In the genomic region with DNA sequence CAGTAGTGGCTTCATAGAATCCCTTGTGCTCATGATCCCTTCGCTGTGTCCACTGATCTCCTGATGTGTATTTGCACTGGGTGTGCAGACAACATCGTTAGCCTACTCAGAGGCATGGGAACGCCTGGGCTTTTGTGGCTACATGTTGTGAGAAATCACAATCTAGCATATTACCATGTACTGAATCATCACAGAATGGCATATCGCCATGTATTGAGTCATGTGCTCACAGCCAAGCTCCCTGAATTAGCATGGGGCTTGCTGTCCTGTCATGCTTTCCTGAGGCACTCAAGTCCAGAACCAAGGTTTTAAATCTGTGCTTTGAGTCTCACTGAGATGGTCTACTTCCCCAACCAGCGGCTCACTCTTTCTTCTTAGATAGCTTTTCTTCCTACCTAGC, we compare ENCODE assay signal across 29 mouse cellular contexts. TPM values are rescaled to one million over a fixed set of nuclear protein-coding genes. Genes with fewer than 3 reads are reported as not detected.
DNase-seq lines count a peak whose midpoint lies in the region; ATAC-seq and TF ChIP-seq lines count a peak whose summit lies in the region.
"Had no signal": no experiment of that assay in that cellular context is flagged by ENCODE, and none has a peak within 500 bp of the region (broad histone marks: within the 10 kb centered on the region; RNA-seq: fewer than 3 reads in every experiment).

No protein-coding gene starts in this region.

- no peaks in the 10 kb centered on the region for H3K27me3 ChIP-seq in forebrain, embryonic 14.5 days (replicated peaks; ENCODE audit: control insufficient read depth, insufficient read depth, low read length)
- H3K27me3 ChIP-seq in forebrain, embryonic 16.5 days (replicated peaks; ENCODE audit: control insufficient read depth, insufficient read depth, low read length) = no peaks in the 10 kb centered on the region
- H3K27me3 ChIP-seq in C2C12 (ENCODE audit: control insufficient read depth, insufficient read depth, insufficient read length) = peaks cover 4% of the 10 kb centered on the region
- no peaks in the 10 kb centered on the region for H3K27me3 ChIP-seq in myocyte (ENCODE audit: control insufficient read depth, insufficient read depth, insufficient read length)
- no peaks in the 10 kb centered on the region for H3K27me3 ChIP-seq in heart, adult 2 months (ENCODE audit: control insufficient read depth, insufficient read depth, low read length)
- H3K27me3 ChIP-seq: embryonic facial prominence, embryonic 13.5 days; heart, embryonic 15.5 days; limb, embryonic 15.5 days; midbrain, embryonic 13.5 days had no signal

- ATAC-seq in forebrain, embryonic 14.5 days = no peak
- no peak for ATAC-seq in forebrain, embryonic 16.5 days
- ATAC-seq: forebrain, postnatal 0 days; midbrain, embryonic 13.5 days had no signal

- H3K9me3 ChIP-seq in forebrain, embryonic 14.5 days (replicated peaks; ENCODE audit: control insufficient read depth, low read length) = no peaks in the 10 kb centered on the region
- no peaks in the 10 kb centered on the region for H3K9me3 ChIP-seq in forebrain, embryonic 16.5 days (ENCODE audit: control insufficient read depth, low read length)
- H3K9me3 ChIP-seq: embryonic facial prominence, embryonic 13.5 days; heart, embryonic 15.5 days; limb, embryonic 15.5 days; megakaryocyte, embryonic 14.5 days; midbrain, embryonic 13.5 days had no signal

- no peak for TF ChIP-seq EP300 in heart, adult 2 months (IDR thresholded peaks at IDR 0.05; ENCODE audit: insufficient read depth, low read depth, low read length)

- no peak overlapping the region for H3K4me3 ChIP-seq in forebrain, embryonic 14.5 days (ENCODE audit: low read depth, low read length)
- no peak overlapping the region for H3K4me3 ChIP-seq in forebrain, embryonic 16.5 days (replicated peaks; ENCODE audit: low read length)
- no peak overlapping the region for H3K4me3 ChIP-seq in C2C12 (ENCODE audit: insufficient read depth, poor library complexity, severe bottlenecking)
- no peak overlapping the region for H3K4me3 ChIP-seq in myocyte
- no peak overlapping the region for H3K4me3 ChIP-seq in heart, adult 2 months
- H3K4me3 ChIP-seq: embryonic facial prominence, embryonic 13.5 days; erythroblast, embryonic 14.5 days; heart, embryonic 15.5 days; limb, embryonic 15.5 days; megakaryocyte, embryonic 14.5 days; midbrain, embryonic 13.5 days had no signal

- no peak for TF ChIP-seq CTCF in C2C12 (IDR thresholded peaks at IDR 0.05; ENCODE audit: control insufficient read depth, insufficient read depth, insufficient read length)
- no peak for TF ChIP-seq CTCF in heart, adult 2 months (IDR thresholded peaks at IDR 0.05)

- H3K9ac ChIP-seq in forebrain, embryonic 14.5 days (ENCODE audit: low read length) = no peak overlapping the region
- no peak overlapping the region for H3K9ac ChIP-seq in forebrain, embryonic 16.5 days (replicated peaks; ENCODE audit: low read depth, low read length)
- no peak overlapping the region for H3K9ac ChIP-seq in heart, adult 2 months (ENCODE audit: low read depth, low read length)
- H3K9ac ChIP-seq: embryonic facial prominence, embryonic 13.5 days; forebrain, postnatal 0 days; heart, embryonic 15.5 days; hindbrain, embryonic 14.5 days; limb, embryonic 15.5 days; liver, embryonic 14.5 days; lung, embryonic 14.5 days; midbrain, embryonic 13.5 days had no signal

- WGBS in forebrain, embryonic 14.5 days = 76% methylated on average over 5 of the region's 5 CpGs
- 78% methylated on average over 5 of the region's 5 CpGs for WGBS in forebrain, embryonic 16.5 days
- WGBS in heart, adult 2 months = 83% methylated on average over 5 of the region's 5 CpGs

- H3K4me2 ChIP-seq in forebrain, embryonic 14.5 days (ENCODE audit: low read length) = no peak overlapping the region
- H3K4me2 ChIP-seq in forebrain, embryonic 16.5 days (ENCODE audit: low read length) = no peak overlapping the region
- H3K4me2 ChIP-seq in myocyte (ENCODE audit: low read depth) = no peak overlapping the region
- H3K4me2 ChIP-seq: embryonic facial prominence, embryonic 13.5 days; heart, embryonic 15.5 days; hindbrain, embryonic 14.5 days; limb, embryonic 15.5 days; lung, embryonic 14.5 days; midbrain, embryonic 13.5 days had no signal

- H3K79me3 ChIP-seq in C2C12 (ENCODE audit: low read depth) = no peaks in the 10 kb centered on the region

- no peak overlapping the region for H3K27ac ChIP-seq in forebrain, embryonic 14.5 days (ENCODE audit: low read depth, low read length)
- H3K27ac ChIP-seq in forebrain, embryonic 16.5 days (ENCODE audit: low read length) = no peak overlapping the region
- H3K27ac ChIP-seq in heart, adult 2 months = no peak overlapping the region
- H3K27ac ChIP-seq: embryonic facial prominence, embryonic 13.5 days; heart, embryonic 15.5 days; hindbrain, embryonic 14.5 days; limb, embryonic 15.5 days; liver, embryonic 14.5 days; midbrain, embryonic 13.5 days had no signal

- peak; percentile 14 for DNase-seq in forebrain, embryonic 14.5 days (ENCODE audit: low spot score)
- peak; percentile 20 for DNase-seq in adipocyte (ENCODE audit: low spot score)
- DNase-seq in urinary bladder, adult 18-20 months (ENCODE audit: low spot score in 2 of 2) = no peak
- DNase-seq in heart, adult 2 months = no peak
- DNase-seq: cerebellum, adult 2 months; cerebellum, postnatal 25 days; embryo, embryonic 11 days; forebrain, postnatal 0 days; gastrocnemius, postnatal 36 days; heart, postnatal 36 days; kidney, adult 8-10 months; kidney, postnatal 10 days; left cerebral cortex, postnatal 4 days; lung, embryonic 14.5 days; lung, postnatal 36 days; right cerebral cortex, postnatal 25 days; spleen, adult 18-20 months had no signal

- intact Hi-C loops in heart, adult 2 months (cut with DNase I) = no loop called here

- H3K79me2 ChIP-seq in C2C12 (ENCODE audit: control insufficient read depth, insufficient read depth) (no peaks in the 10 kb centered on the region), myocyte (ENCODE audit: control insufficient read depth, insufficient read depth) (no peaks in the 10 kb centered on the region)
- H3K79me2 ChIP-seq in heart, adult 2 months (replicated peaks; ENCODE audit: control insufficient read depth, insufficient read depth, low read length) = no peaks in the 10 kb centered on the region

- TF ChIP-seq POLR2A in myocyte (IDR thresholded peaks at IDR 0.05; ENCODE audit: insufficient read length, low read depth) = no peak
- no peak for TF ChIP-seq POLR2A in heart, adult 2 months (IDR thresholded peaks at IDR 0.05; ENCODE audit: insufficient read depth, low read depth, low read length)

- no peaks in the 10 kb centered on the region for H3K36me3 ChIP-seq in forebrain, embryonic 14.5 days (ENCODE audit: control insufficient read depth, insufficient read depth, low read length)
- no peaks in the 10 kb centered on the region for H3K36me3 ChIP-seq in forebrain, embryonic 16.5 days (ENCODE audit: control insufficient read depth, insufficient read depth)
- H3K36me3 ChIP-seq in C2C12 (ENCODE audit: control insufficient read depth, insufficient read depth) (no peaks in the 10 kb centered on the region), myocyte (ENCODE audit: control insufficient read depth, insufficient read depth) (no peaks in the 10 kb centered on the region)
- H3K36me3 ChIP-seq in heart, adult 2 months (ENCODE audit: control insufficient read depth, insufficient read depth, low read length) = no peaks in the 10 kb centered on the region
- H3K36me3 ChIP-seq: embryonic facial prominence, embryonic 13.5 days; heart, embryonic 15.5 days; limb, embryonic 15.5 days; midbrain, embryonic 13.5 days had no signal

- H3K4me1 ChIP-seq in forebrain, embryonic 14.5 days (ENCODE audit: control insufficient read depth, insufficient read depth, low read length) = peaks cover 8% of the 10 kb centered on the region; the same call in 1 of the 2 replicates
- H3K4me1 ChIP-seq in forebrain, embryonic 16.5 days (replicated peaks; ENCODE audit: control insufficient read depth, insufficient read depth, low read length) = no peaks in the 10 kb centered on the region
- no peaks in the 10 kb centered on the region for H3K4me1 ChIP-seq in heart, adult 2 months (ENCODE audit: control insufficient read depth, insufficient read depth, low read length)
- H3K4me1 ChIP-seq: embryonic facial prominence, embryonic 13.5 days; heart, embryonic 15.5 days; limb, embryonic 15.5 days had no signal

- no peak overlapping the region for H3ac ChIP-seq in C2C12 (ENCODE audit: control insufficient read depth, insufficient read length, low read depth)
- no peak overlapping the region for H3ac ChIP-seq in myocyte (ENCODE audit: control insufficient read depth, insufficient read length)

TF ChIP-seq in C2C12, 6 proteins besides CTCF, POLR2A, EP300 and RAD21:
- TF ChIP-seq USF1 (IDR thresholded peaks at IDR 0.05; ENCODE audit: low read depth) (peak; percentile 57), CEBPB (IDR thresholded peaks at IDR 0.05; ENCODE audit: low read depth) (no peak), MAX (IDR thresholded peaks at IDR 0.05) (peak; percentile 35)

TF ChIP-seq in myocyte, 11 proteins besides CTCF, POLR2A, EP300 and RAD21:
- TF ChIP-seq USF1 (IDR thresholded peaks at IDR 0.05; ENCODE audit: low read depth) = peak; percentile 28
- TF ChIP-seq TCF12 (IDR thresholded peaks at IDR 0.05; ENCODE audit: insufficient read depth, poor library complexity, severe bottlenecking) = no peak
- no peak for TF ChIP-seq MYOG (IDR thresholded peaks at IDR 0.05; ENCODE audit: control insufficient read depth in 1 of 3, insufficient read depth in 1 of 3, insufficient read length in 2 of 3, low read depth in 2 of 3)
- TF ChIP-seq MAX (IDR thresholded peaks at IDR 0.05; ENCODE audit: low read depth) = no peak
- no peak for TF ChIP-seq CEBPB (IDR thresholded peaks at IDR 0.05; ENCODE audit: insufficient read depth, poor library complexity, severe bottlenecking)

RNA-seq across cellular contexts. Expression of a gene that starts 54.2 kb away (rescaled TPM):
- polyA plus RNA-seq in forebrain, embryonic 14.5 days (2014; fragmentation: Nextera tagmentation; extraction: Ambion mirVana) = 1.0 and 1.1 TPM in 2 replicates
- polyA plus RNA-seq in forebrain, embryonic 16.5 days (2015; fragmentation: Nextera tagmentation; extraction: Ambion mirVana) = 0.73 and 1.1 TPM in 2 replicates
- polyA plus RNA-seq in C2C12 (2012; fragmentation: generic; extraction: Trizol) (0.32 TPM), myocyte (2012; fragmentation: generic; extraction: Trizol) (0.11 TPM)
- total RNA-seq in heart, adult 2 months (2021) = under 1 TPM; 0.09 to 0.10 TPM
- 0.18 TPM in 1 of 2 replicates, not detected in the other for polyA plus RNA-seq in heart, adult 2 months (2012; rRNA removed)
- total RNA-seq: monocyte, adult 5-6 weeks had no signal
- polyA plus RNA-seq: erythroblast, embryonic 14.5 days had no signal

Comparison
In these comparisons a context has a peak if more than half of its experiments do, and no peak if none do; other contexts are left out.
1. DNase-seq: peak in forebrain, embryonic 14.5 days (single experiment) and adipocyte (single experiment); none in urinary bladder, adult 18-20 months (0 of 2) and heart, adult 2 months (0 of 2).